Mouse (Mus musculus): Measurements from ENCODE around the gene Mettl23. TPM values are rescaled to one million over a fixed set of nuclear protein-coding genes. Genes with fewer than 3 reads are reported as not detected.
A peak's percentile ranks its signal among the peaks of the same experiment; 100 is the strongest.

The Mettl23 gene
- total RNA-seq, 2 experiments from 2014 or later = 30.3 to 30.4 TPM

DNA sequence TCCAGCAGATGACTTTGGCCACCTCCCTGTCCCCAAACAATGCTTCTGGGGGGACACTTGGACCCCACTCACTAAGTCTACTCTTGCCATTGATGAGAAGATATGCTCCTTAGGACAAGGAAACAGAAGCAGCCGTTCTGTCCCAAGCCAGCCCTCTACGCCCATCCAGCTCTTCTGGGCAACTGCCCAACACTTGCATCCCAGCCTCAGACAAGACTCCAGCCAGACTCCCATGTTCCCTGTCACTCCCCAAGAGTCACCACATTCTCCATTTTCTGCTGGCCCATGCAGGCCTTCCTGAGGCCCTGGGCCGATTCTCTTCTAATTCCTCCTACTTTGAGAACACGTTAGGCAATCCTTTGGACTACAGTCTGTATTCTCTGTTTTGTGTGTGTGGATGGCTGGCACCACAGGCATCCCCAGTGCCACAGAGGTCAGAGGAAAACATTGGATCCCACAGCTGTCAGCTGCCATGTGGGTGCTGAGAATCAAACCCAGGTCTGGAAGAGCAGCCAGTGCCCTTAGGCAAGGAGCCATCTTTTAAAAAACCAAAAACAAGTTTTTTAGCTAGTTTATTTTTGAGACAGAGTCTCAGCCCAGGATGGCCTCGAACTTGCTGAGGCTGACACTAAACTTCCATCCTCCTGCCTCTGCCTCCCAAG lies 23.0 kb upstream of the Mettl23 start:
- DNase-seq = no peak

DNA sequence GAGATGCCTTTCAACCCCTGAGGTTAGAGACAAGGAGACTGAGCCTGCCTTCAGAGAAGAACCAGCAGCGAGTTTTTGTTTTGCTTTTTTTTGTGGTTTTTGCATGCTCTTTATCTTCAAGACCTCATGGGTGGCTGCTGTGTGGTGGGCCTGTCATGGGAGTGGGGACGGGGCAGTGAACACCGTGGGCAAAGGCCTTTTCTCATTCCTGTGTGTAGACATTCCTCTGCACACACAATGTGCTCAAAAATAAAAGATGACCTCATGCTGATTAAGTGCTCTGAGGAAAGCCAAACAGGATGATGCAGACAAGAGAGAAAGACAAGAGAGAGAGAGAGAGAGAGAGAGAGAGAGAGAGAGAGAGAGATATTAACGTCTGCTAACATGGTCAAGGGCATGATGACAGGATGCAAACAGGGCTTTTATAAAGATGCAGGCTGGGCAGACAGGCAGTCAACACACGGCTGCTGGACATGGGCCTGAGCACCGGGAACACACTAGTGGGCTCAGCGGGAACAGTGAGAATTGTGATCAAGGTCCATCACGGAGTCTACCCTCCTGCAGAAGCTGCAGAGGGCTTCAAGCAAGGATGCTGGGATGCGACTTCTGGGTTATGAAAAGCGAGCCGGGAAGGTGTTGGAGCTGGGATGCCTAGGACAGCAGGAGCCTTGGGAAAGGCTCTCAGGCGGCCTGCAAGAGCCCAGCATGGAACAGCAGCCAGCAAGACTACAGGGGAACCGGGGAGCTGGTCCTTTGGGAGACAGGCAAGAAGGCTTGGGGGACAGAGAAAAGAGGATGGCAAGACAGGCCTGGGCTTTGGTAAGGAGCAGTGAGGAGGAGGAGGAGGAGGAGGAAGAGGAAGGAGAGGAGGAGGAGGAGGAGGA lies 21.8 kb upstream of the Mettl23 start:
- DNase-seq = no peak

DNA sequence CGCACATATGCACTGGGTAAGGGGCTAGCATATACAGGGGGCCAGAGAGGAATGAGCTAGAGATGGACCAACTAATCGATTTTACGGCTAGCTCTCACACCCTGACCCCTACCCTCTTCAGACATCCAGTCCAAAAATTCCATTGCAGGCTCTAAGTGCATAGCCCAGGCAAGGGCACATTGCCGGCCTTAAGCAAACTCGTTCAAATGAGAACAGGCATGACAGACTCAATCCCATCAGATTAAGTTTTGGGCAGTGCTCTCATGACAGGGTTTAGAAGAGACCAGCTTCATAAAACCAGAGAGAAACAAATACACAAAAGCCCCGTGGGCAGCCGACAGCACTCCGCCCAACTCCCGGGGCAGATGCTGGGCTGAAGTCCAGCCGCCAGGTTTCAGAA lies 20.9 kb upstream of the Mettl23 start:
- no peak for DNase-seq

DNA sequence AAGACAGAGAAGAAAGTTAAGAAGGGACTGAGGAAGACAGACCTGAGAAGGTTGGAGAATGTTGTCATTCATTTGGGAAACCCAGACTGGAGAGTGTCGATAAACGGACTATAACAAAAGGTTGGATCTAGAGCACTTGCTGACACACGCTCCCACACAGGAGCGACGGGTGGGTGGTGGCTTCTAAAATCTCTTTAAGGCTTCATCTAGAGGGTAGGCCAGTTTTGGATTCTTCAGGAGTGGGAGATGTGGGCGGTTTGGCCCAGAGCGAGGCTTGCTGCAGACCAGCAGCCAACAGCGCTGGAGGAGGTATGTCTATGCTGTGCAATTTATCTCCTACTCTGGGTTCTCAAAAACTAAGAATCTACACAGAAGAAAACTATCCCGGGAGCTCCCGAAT lies 20.5 kb upstream of the Mettl23 start:
- DNase-seq = no peak

DNA sequence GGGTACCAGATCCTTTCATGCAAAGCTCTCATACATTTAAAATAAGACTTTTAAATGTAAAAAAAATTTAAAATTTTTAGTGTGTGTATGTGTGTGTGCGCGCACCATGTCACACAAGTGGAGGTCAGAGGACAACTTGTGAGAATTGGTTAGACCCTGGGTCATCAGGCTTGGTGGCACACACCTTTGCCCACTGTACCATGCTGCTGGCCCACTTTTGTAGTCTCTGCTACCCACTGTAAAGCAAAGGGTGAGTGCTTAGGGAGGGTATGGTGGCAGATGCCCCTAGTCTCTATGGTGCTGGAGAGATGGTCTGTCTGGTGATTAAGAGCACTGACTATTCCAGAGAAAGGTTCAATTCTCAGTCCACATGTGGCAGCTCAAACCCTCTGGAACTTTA lies 19.8 kb upstream of the Mettl23 start:
- DNase-seq = no peak

DNA sequence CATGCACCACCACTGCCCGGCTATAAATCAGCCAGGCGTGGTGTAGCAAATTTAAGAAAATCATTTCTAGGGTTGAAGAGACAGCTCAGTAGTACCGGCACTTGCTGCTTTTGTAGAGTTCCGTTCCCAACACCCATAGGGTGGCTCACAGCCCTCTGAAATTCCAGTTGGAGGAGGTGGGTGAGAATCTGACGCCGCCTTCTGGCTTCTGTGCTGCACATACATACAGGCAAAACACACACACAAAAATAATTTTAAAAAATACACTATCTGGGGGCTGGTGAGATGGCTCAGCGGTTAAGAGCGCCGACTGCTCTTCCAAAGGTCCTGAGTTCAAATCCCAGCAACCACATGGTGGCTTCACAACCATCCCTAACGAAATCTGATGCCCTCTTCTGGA lies 19.2 kb upstream of the Mettl23 start:
- peak; percentile 28 to 37 for DNase-seq

DNA sequence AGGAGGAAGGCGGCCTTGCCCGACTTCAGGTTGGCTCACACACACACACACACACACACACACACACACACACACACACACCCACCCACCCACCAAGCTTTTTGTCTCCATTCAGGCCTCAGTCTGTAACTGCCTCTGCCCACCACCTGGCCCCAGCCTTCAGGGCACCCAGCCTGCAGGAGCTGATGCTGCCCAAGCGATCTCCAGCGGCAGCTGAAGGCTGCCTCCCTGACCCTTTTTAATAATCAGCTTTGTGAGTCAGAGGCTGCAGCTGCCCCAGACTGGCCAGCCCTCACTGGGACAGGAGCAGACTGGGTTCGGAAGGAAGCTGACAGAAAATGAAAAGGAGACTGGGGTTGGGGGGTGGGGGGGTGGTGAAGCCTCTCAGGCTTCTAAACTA lies 17.8 kb upstream of the Mettl23 start:
- DNase-seq = no peak

DNA sequence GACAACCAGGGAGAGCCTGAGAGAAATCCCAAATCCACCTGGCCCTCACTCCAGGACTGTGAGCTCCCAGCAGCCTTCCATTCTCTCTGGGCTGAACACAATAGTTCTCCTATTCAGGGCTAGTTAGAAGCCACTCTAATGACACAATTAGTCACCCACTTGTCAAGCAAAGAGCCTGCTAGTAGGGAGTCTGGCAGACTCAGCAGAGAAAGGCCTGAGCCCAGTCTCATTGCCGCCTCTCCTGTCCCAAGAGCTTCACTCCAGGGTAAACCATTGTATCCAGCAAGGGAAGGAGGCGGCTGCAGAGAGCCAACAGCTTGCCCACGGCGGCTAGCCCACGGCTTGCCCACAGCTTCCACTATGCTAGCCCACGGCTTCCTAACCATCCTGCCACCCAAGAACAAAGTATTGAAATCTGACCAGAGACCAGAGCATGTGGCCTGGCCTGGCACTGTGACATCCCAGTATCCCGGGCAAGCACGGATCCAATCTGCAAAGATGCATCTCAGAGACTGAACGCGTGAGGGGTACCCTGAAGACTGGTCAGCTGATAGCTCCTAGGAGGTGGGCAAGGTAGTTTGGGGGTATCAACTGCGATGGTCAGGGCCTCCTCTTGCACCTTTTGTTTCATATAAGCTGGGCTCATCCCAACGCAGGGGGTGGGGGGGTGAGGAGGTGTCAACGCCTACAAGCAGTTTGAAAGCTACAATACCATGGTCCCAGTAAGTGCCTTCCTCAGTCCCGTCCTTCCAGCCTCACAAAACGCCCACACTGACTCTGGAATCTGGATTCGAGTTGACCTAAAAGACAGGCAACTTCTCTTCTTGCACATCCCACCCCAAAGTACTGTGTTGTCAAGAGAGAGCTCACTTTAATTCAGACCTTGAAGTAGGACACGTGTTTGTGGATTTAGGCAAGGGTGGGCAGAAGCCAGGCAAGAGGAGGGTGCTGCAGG lies 16.3 kb upstream of the Mettl23 start:
- no peak for DNase-seq

DNA sequence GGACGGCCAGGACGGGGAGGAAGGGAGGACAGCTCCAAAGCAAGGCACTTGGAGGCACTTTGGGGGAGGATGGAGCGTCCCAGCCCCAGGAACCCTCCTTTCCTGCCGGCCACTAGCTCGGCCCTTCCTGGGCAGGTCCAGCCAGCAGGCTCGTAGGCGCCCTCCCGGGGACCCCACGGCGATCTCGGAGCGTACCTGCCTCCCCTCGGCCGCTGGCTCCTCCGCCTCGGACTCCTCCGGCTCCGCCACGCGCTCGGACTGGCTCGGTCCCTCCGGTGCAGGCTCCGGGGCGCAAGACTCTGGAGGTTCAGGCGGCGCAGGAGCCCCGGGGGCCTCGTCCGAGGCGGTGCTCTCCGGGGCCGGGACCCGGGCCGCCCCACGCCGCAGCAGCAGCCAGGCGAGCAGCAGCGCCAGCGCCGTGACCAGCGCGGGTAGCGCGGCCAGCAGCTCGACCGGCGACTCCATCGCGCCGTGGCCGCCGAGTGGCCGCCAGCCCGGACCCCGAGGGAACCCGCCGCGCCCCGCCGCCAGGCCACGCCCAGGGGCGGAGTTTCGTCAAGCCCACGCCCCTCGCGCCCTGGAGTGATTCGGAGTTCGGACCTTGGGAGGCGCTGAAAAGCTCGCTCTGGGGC lies 15.4 kb upstream of the Mettl23 start, which contains the start of gene Mxra7:
Gene Mxra7, minus strand, starts transcription at position 513 of the 632 bp plus-strand sequence.
- peak; percentile 36 to 62 for DNase-seq

DNA sequence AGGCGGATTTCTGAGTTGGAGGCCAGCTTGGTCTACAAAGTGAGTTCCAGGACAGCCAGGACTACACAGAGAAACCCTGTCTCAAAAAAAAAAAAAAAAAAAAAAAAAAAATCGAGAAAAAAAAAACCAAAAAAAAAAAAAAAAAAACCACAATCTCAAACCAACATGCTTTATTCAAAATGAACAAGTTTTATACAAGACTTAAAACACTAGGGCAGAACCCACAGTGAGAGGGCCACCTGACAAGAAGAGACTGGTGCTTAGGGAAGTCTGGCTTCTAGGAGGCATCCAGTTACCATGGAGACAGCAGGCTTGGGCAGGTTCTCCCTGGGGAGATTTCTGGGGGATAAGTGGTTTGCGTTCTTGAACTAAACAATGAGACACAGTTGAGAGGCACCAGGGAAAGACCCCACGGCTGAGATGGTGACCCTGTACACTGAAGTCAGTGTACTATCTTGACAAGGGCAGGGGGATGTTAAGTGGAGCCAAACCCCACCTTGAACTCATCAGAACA lies 10.8 kb upstream of the Mettl23 start:
- no peak for DNase-seq

DNA sequence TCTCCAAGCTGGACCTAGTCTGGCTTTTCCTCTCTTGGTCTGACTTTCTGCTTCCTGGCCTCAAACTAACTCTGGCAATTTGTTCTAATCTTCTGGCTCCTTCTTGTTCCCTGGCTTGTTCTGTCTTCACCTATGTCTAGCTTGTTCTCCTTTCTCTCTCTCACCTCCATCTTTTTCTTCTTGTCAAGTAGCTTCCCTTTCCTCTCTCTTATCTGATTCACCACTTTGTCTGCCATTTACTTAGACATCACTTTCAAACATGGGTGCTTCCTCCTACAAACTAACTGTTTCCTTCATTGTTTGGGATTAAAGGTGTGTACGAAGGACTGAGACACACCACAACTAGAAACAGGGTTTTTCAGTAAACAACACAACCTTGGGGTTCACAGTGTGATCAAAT lies 8.1 kb upstream of the Mettl23 start:
- no peak for DNase-seq

DNA sequence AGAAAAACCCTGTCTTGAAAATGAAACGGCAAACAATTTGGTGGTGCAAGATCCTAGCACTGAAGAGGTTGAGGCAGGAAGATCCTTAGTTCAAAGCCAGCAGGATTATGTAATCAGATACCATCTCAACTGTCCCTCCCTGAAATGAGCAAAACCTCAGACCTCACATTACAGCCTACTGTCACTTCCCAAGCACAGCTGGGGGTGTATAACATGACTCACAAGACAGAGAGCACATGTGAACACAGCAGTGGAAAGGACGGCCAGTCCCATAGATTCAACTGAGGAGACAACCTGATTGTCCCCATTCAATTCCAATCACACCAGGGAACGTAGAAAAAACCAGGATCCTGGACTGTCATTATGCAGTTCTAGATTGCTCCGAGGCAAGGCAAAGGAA lies 6.8 kb upstream of the Mettl23 start:
- DNase-seq = no peak

DNA sequence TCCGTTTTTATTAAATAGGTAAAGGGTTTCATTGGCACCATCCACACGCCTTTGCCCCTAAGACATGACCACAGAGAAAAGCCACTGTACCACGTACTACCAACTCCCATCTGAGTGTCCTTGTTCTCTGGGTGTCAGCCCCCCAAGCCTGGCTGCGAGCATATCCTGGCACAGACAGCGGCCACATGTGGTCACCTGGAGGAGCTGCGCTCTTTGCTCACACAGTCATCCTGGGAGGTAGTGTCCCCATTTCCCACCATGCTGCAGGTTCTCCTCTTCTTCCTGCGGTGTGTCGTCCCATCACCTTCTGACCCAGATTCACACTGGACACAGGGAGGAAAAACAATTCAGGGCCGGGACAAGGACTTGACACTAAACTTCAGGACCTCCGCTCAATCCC lies 5.6 kb upstream of the Mettl23 start:
- DNase-seq = no peak

DNA sequence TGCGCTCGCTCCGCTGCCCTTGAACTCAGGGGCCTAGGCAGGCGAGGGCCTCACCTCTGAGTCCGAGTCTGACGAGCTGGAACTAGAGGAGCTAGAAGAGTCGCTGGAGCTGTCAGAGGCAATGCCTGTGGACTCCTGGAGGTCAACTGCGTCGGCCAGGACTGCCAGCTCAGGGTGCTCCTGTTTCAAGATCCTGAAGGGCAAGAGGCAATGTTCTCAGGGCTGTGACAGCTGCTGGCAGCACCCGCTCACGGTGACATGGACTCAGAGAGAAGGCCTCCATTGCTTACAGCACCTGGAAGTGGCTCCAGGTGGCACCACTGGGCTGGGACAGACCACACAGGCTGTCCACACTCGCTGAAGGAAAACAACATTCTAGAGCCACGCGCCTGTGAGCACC lies 4.1 kb upstream of the Mettl23 start:
- DNase-seq = no peak

DNA sequence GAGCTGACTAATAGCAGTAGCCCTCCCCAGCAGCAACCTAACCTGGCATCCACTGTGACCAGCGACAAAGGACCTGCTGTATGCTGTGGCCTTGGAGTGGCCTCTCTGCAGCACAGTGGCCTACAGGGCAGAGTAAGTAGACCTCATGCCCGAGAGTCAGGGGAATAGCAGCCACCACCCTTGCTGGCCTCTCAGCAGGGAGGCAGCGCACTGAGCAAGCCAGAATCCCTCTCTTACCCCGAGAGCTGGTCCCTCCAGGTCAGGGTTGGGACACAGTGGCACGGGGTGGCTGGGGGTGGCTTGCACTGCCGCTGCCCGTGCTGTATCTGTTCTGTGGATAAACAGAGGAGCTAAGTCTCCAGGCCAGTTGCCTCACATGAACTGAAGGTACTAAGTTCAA lies 3.5 kb upstream of the Mettl23 start:
- DNase-seq = no peak

DNA sequence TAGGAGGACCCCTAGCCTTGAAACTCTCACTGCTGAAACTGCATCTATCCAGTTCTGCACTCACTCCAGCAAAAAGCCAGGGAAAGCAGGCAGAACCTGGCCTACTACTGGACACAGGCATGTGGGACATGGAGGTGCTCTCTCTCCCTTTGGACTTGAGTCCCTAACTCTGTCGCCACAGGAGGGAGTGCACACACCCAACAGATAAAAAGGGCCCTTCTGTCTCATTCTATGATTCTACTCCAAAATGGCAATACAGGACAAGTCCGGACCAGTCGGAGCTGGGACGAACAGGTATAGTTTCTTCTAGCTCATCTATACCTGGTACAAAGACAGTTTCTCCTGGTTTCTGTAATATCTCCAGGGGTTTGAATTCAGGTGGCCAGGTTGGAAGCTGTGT lies 2.3 kb upstream of the Mettl23 start:
- no peak for DNase-seq

DNA sequence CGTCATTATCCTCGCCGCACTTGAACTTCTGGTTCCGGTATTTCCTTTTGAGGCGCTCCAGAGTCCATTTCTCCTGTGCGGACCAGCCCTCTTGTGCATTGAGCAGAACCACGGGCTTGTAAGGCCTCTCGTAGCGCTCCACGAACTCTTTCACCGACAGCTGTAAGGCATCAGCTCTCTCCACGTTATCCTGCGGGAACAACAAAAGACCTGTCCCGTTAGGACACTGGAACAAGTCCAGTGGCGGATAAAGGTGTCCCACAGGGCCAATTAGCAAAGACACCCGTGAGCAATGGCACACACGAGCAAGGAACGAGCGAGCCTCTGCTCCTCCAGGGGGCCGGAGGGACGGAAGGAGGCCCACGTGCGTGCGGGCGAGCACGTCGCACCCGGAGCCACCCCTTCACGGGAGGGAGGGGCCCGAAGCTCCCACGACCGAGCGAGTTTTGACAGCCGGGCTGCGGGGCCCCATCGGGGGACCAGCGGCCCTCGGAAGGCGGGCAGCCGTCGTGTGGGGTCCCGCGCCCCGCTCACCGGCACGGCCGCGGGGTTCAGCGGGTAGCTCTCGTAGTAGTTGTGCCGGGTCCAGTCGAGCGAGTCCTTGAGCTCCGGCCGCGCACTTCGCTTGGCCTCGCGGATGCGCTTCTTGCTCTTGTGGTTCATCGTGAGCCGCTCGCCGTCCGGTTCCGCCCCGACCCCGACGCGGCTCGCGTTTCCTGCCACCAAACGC lies 382 bp upstream of the Mettl23 start:
- peak; percentile 64 to 71 for DNase-seq

DNA sequence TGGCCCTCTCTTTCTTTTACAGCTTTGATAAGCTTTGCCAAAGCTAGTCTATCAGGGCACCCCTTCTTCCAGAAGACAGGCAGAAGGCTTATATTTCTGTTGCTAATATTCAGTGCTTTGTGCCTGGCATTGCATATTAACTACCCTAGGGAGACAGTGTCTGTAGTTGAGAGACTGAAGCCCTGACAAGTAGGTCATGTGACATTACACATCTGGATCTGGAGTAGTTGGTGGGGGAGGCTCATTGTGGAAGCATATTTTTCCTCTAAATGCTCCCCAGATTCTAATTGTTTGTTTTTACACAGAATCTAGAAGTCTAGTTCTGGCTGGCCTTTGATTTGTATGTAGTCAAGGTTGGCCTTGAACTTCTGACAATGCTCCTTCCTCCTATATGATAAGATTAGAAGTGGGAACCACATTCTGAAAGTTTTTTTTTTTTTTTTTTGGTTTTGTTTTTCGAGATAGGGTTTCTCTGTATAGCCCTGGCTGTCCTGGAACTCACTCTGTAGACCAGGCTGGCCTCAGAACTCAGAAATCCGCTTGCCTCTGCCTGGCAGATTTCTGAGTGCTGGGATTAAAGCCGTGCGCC lies 3.6 kb downstream of the Mettl23 start:
- DNase-seq = no peak

DNA sequence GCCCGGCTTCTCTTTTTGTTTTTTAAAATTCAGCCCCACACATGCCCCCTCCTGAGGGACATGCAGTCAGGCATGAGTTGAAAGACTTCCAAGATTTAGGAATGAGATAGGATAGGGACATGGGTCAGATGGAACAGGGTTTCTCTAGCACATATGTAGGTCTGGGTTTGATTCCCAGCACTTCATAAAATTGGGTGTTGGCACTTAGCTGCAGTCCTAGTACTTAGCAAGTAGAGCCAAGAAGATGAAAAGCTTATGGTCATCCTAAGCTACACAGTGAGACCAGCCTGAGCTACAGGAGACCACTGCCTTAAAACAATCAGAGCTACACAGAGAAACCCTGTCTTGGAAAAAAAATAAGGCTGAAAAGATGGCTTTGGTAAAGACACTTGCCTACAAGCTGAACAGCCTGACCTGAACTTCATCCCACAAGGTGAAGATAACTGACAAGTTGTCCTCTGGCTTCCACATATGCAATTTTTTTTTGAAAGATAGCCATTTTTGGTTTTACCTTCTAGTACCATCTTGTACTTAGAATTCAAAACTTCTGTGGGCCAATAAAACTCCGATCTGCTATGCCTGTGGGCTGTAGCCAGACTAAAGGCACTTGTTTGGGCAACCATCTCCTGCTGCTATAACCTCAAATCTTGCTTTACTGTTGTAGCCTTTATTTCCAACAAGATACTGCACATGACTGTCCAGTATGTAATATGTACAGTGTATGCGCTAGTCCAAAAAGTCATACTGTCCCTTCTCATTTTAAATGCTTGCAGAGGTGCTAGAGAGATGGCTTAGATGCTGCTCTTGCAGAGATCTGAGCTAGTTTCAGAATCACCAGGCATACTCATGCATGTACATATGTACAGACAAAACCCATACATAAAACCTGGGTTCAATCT lies 4.4 kb downstream of the Mettl23 start:
- no peak for DNase-seq
